Mouse (Mus musculus) neural tube, embryonic 15.5 days (tissue): Measurements from ENCODE around the gene Ctnnbl1. TPM values are rescaled to one million over a fixed set of nuclear protein-coding genes. Genes with fewer than 3 reads are reported as not detected.
A peak's percentile ranks its signal among the peaks of the same experiment; 100 is the strongest.

ENCODE experiments used
- ATAC-seq: fragments of 200-750 bp; cut with Nextera tagmentation; 2 replicates; pipeline ENCODE4 v1.8.0; 2017; ENCODE audit warnings: mild to moderate bottlenecking, moderate TSS enrichment, moderate library complexity; ENCODE audit not compliant: low FRiP score
- H3K27ac ChIP-seq: fragments of 300-500 bp; sonication (generic); replicated peaks from 2 replicates; pipeline ENCODE4 v1.5.1; 2015; ENCODE audit warnings: mild to moderate bottlenecking, inconsistent platforms
- H3K27me3 ChIP-seq: fragments of 300-500 bp; sonication (generic); replicated peaks from 2 replicates; pipeline ENCODE4 v1.6.1; 2015; ENCODE audit warnings: inconsistent platforms
- H3K36me3 ChIP-seq: fragments of 300-500 bp; sonication (generic); 2 replicates; pipeline ENCODE4 v1.6.1; 2015; ENCODE audit warnings: inconsistent platforms
- H3K4me1 ChIP-seq: fragments of 300-500 bp; sonication (generic); 2 replicates; pipeline ENCODE4 v1.6.1; 2015; ENCODE audit warnings: inconsistent platforms
- H3K4me2 ChIP-seq: fragments of 300-500 bp; sonication (generic); 2 replicates; pipeline ENCODE4 v1.6.1; 2015; ENCODE audit warnings: inconsistent platforms, mild to moderate bottlenecking, moderate library complexity
- H3K4me3 ChIP-seq: fragments of 300-500 bp; sonication (generic); replicated peaks from 2 replicates; pipeline ENCODE4 v1.5.1; 2015; ENCODE audit warnings: mild to moderate bottlenecking, inconsistent platforms
- H3K9ac ChIP-seq: fragments of 300-500 bp; sonication (generic); replicated peaks from 2 replicates; pipeline ENCODE4 v1.6.1; 2015; ENCODE audit warnings: mild to moderate bottlenecking, inconsistent platforms
- H3K9me3 ChIP-seq: fragments of 300-500 bp; sonication (generic); replicated peaks from 2 replicates; pipeline ENCODE4 v1.6.1; 2016; ENCODE audit warnings: inconsistent platforms
- WGBS: fragments of 180-500 bp; shearing (Covaris S2); methylation state at CpG from one replicate; pipeline ENCODE4 v1.1.7; 2015; ENCODE audit warnings: mixed read lengths; 5-methylcytosine and 5-hydroxymethylcytosine counted together
- polyA plus RNA-seq: library from polyadenylated mRNA; unstranded; fragments of >200 nt; fragmentation: Nextera tagmentation; extraction: Ambion mirVana; gene quantifications from 2 replicates; pipeline ENCODE4 v1.2.1, GENCODE M21; 2015

Gene Ctnnbl1
- polyA plus RNA-seq, 1 experiment from 2014 or later = 51.3 TPM

DNA sequence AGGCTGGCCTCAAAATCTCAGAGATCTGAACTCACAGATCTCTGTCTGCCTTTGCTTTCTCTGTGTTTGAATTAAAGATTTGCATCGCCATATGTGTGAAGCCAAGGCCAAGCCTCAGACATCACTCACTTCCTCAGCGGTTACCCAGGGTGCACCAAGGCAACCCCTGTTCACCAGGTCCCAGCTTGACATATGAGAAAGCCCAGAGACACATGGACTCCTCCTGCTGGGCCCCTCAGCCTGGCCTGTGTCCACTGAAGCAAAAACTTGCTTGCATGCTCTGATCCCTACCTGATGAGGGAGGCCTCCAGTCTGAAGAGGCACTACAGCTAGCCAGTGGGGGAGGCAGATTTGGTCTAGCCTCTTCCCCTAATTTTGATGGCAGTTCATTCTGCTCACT lies 63.1 kb downstream of the Ctnnbl1 start:
- H3K27me3 ChIP-seq = no peaks in the 10 kb centered on the region
- no peak for ATAC-seq
- H3K9ac ChIP-seq = no peak overlapping the region
- no peaks in the 10 kb centered on the region for H3K9me3 ChIP-seq
- H3K27ac ChIP-seq = peak overlapping the region; percentile 87
- H3K4me3 ChIP-seq = no peak overlapping the region
- peaks cover 52% of the 10 kb centered on the region for H3K4me1 ChIP-seq
- no peaks in the 10 kb centered on the region for H3K36me3 ChIP-seq
- WGBS = 80% methylated on average over 2 of the region's 2 CpGs
- no peak overlapping the region for H3K4me2 ChIP-seq

DNA sequence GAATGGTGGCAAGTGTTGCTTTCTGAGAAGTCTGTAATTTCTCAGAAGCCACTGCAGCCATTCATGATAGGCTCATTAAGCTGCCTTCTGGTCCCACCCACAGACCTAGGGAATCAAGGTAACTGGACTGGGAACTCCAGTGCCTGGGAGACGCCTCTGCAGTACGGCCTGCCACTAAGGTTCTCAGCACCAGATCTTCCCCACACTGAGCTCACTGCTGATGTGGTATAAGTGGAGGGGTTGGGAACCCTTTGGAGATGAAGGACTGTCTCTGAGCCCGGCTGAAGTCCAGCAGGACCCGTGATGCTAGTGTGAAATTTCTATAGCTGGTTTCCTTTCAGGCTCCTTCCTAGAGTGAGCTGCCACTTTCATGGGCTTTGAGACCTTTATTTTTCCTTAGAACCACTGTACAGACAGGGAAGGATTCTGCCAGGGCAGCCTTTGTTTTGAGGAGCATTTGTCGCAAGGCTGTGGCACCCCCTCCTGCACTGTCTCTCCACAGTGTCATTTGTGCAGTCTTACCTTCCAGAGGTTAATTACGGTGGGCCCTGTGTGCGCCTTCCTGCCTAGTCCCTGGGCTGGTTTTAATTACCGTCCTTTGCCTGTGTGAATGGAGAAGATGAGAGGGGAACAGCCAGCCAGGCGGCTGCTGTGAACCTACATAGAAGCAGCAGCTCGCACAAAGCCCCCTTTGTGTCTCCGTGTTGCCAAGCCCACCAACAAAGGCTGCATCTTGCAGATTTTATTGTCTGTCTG lies 63.7 kb downstream of the Ctnnbl1 start:
- WGBS = 9% methylated on average over 11 of the region's 11 CpGs
- Histone ChIP-seq H3K36me3 (no peaks in the 10 kb centered on the region), H3K4me1 (peaks cover 59% of the 10 kb centered on the region), H3K27ac (peak overlapping the region; percentile 87), H3K27me3 (no peaks in the 10 kb centered on the region), H3K4me2 (peak overlapping the region; percentile 35), H3K9ac (peak overlapping the region; percentile 11), H3K4me3 (no peak overlapping the region), H3K9me3 (no peaks in the 10 kb centered on the region)
- ATAC-seq = peak; percentile 77

DNA sequence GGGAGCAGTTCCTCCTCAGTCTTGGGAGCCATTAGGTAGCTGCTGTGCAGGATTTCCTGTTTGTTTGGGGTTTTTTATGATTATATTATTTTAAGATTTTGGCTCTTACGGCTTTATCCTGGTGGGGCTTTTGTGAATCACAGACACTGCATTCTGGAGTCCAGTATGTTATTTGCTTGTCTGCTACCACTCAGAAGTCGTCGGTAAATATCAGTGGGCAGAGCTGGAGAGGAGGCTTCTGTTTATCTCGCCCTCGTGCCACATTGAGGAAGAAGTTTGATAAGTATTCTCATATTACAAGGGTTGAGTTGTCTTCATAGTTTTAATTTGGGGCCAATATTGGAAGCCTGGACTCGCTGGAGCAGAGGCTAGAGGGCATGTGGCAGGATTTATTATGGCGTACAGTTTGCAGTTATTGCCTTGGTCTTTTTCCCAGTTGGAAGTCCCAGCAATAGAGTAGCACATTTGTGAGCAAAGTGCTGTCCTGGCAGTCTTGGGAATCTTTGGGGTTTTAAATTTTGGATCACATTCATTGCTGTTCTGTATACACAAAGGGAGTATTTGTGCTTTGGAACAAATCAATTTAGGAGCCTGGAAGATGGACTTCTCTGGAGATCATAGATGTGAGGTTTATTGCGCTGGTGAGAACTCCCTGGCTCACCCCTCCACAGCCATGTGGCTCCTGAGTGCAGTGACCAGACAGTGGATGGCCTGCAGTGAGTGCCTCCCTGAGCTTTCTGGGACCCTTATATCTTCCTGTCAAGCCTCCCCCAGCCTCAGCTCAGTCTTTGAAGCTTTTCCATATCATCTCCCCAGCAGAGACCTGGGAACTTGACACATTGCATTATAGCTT lies 64.5 kb downstream of the Ctnnbl1 start:
- peak overlapping the region; percentile 35 for H3K4me2 ChIP-seq
- H3K4me1 ChIP-seq = peaks cover 66% of the 10 kb centered on the region
- peak overlapping the region; percentile 87 for H3K27ac ChIP-seq
- no peak overlapping the region for H3K4me3 ChIP-seq
- H3K9me3 ChIP-seq = no peaks in the 10 kb centered on the region
- H3K36me3 ChIP-seq = no peaks in the 10 kb centered on the region
- peak overlapping the region; percentile 11; the same call in 1 of the 2 replicates for H3K9ac ChIP-seq
- WGBS = 7% methylated on average over 8 of the region's 8 CpGs
- no peaks in the 10 kb centered on the region for H3K27me3 ChIP-seq
- ATAC-seq = peak; percentile 74

DNA sequence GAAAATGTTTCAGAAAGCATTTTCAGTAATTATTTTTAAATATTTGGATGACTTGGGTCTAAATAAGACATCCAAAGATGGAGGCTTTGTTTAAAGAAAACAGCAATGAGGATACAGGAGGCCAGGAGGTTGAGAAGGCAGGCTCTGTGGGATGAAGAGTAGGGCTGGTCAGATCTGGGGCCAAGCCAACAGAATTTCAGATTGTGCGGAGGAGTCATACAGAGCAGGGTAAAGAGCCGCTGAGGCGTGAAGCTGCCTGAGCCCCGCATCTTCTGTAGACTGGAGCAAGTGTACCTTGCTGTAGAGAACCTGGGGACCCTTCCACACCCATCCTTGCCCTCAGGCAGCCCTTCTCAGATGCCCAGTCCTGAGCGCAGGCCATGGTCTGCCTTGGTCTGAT lies 65.5 kb downstream of the Ctnnbl1 start:
- H3K4me2 ChIP-seq = no peak overlapping the region
- no peaks in the 10 kb centered on the region for H3K9me3 ChIP-seq
- 77% methylated on average over 5 of the region's 5 CpGs for WGBS
- H3K36me3 ChIP-seq = no peaks in the 10 kb centered on the region
- H3K27ac ChIP-seq = peak overlapping the region; percentile 87
- H3K4me1 ChIP-seq = peaks cover 74% of the 10 kb centered on the region
- H3K27me3 ChIP-seq = no peaks in the 10 kb centered on the region
- H3K9ac ChIP-seq = no peak overlapping the region
- H3K4me3 ChIP-seq = no peak overlapping the region
- no peak for ATAC-seq

DNA sequence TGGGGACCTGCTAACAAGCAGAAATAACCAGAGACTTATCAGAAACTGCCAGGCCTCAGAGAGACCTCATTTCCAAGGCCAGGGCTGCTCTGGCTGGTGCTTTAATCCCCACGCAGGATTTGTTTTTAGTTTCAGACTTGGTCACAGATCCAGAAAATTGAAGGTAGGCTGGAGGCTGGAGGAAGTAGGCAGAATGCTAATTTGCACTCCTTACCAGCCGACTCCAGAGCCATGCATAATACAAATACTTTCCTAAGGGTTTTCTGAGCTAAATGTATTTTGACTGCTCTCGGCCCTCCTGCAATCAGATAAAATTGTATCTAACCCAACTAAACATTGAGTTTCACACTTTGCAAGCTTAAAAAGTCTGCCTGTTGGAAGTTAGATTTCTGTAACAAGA lies 67.2 kb downstream of the Ctnnbl1 start:
- H3K4me1 ChIP-seq = peaks cover 85% of the 10 kb centered on the region
- H3K4me2 ChIP-seq = no peak overlapping the region
- peak overlapping the region; percentile 74 for H3K27ac ChIP-seq
- H3K9me3 ChIP-seq = no peaks in the 10 kb centered on the region
- H3K27me3 ChIP-seq = no peaks in the 10 kb centered on the region
- WGBS = 64% methylated on average over 3 of the region's 3 CpGs
- no peak for ATAC-seq
- no peak overlapping the region for H3K9ac ChIP-seq
- no peaks in the 10 kb centered on the region for H3K36me3 ChIP-seq
- H3K4me3 ChIP-seq = no peak overlapping the region

DNA sequence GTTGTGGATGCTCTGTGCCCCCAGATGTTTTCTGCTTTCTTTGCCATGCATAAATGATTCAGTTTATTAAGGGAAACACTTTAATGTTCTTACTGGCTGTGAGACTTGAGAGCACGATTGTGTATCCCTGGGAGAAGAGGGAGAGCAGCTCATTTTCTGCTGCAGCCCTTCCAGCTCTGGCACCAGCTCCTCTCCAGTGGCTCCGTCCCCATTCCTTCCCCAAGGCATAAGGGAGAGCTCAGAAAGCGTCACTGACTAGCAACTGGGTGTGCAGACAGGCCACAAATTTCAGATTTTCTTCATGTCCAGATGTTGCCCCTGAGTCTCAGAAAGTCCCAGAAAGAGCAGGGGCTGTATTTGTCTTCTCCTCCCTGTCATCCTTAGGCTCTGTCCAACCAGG lies 67.9 kb downstream of the Ctnnbl1 start:
- Histone ChIP-seq H3K27me3 (no peaks in the 10 kb centered on the region), H3K9me3 (no peaks in the 10 kb centered on the region), H3K27ac (peak overlapping the region; percentile 74), H3K36me3 (peaks cover 4% of the 10 kb centered on the region; the same call in 1 of the 2 replicates), H3K9ac (no peak overlapping the region), H3K4me1 (peaks cover 84% of the 10 kb centered on the region), H3K4me2 (no peak overlapping the region), H3K4me3 (no peak overlapping the region)
- 31% methylated on average over 3 of the region's 3 CpGs for WGBS
- no peak for ATAC-seq

DNA sequence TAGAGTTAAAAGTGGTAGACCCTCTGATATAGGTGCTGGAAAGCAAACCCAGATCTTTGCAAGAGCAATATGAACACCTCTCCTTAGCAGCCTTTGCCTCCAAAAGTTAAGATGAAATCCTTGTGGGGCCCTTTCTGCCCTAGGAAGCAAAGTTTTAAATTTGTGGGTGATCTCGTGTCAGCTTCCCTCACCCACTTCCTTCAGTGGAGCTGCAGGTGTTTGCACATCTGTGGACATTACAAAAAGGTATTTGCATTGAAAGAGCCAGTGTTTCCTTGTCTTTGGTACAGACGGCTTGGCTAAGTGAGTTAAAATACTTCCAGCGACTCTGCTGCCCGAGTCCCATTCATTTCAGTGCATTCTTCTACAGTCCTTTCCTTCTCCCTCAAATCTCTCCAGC lies 69.9 kb downstream of the Ctnnbl1 start:
- H3K4me1 ChIP-seq = peaks cover 64% of the 10 kb centered on the region
- H3K4me2 ChIP-seq = no peak overlapping the region
- H3K9me3 ChIP-seq = no peaks in the 10 kb centered on the region
- H3K27ac ChIP-seq = peak overlapping the region; percentile 67
- no peak for ATAC-seq
- H3K4me3 ChIP-seq = no peak overlapping the region
- no peaks in the 10 kb centered on the region for H3K27me3 ChIP-seq
- peaks cover 6% of the 10 kb centered on the region; the same call in 1 of the 2 replicates for H3K36me3 ChIP-seq
- WGBS = 71% methylated on average over 4 of the region's 4 CpGs
- no peak overlapping the region for H3K9ac ChIP-seq

DNA sequence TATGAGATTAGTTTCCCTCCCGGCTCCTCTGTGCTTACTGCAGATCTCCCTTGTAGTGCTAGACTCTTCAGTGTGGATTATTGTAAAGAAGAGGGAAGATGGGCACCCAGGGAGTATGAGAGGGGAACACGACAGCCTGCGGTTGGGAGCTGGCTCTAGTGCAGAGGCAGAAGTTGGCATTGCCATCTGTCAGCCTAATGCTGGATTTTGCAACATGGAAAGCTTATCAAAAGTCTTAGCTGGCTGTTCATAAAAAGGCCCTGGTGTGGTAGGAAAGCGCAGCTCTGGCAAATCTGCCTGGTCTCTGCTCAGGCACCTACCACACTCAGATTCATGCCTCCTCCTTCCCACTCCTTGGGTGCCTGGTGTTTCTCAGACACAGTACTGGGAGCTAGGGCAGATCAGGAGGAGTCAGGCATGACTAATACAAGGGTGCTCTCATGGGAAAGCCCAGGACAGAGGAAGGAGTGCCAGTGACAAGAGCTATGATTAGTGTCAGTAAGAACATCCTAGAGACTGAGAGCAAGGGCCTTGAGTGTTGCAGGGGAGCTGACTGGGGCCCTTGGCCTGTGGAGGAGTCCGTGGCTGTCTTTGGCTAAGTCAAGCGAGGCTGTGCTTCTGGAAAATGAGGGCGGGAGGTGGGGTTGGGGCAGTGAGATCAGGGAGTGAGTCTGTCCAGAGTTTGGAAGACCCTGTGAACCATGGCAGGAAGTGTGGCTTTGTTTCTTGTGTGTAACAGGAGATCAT lies 70.6 kb downstream of the Ctnnbl1 start:
- Histone ChIP-seq H3K9ac (no peak overlapping the region), H3K9me3 (no peaks in the 10 kb centered on the region), H3K4me3 (no peak overlapping the region), H3K4me1 (peaks cover 57% of the 10 kb centered on the region), H3K27me3 (no peaks in the 10 kb centered on the region), H3K27ac (peak overlapping the region; percentile 67), H3K4me2 (no peak overlapping the region), H3K36me3 (peaks cover 13% of the 10 kb centered on the region)
- WGBS = 58% methylated on average over 7 of the region's 7 CpGs
- no peak for ATAC-seq

DNA sequence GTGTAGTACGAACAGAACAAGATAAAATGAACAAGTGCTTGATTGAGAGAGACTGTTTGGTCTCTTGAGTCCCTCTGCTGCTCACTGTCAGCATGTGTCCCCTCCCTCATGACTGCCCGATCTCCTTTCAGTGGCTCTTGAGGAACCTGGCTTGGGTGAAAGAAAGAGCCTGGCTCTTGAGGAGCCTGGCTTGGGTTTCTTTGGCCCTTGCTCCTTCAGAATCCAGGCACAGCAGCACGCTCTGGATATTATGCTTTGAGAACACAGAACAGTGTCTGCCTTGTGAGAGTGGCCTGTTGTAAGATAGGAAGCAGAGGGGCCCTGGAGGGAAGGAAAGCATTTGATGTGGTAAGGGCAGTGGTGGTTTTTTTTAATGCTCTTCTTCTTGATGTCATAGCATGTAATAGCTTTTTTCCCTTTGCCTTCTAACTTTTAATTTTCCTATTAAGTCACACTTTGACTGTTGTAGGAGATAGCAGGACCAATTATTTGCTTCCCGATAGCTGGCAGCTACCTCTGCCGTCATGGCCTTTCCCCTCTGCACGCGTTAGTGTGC lies 71.2 kb downstream of the Ctnnbl1 start:
- no peak overlapping the region for H3K9ac ChIP-seq
- no peak for ATAC-seq
- peaks cover 54% of the 10 kb centered on the region for H3K4me1 ChIP-seq
- H3K36me3 ChIP-seq = peaks cover 13% of the 10 kb centered on the region
- no peaks in the 10 kb centered on the region for H3K27me3 ChIP-seq
- no peaks in the 10 kb centered on the region for H3K9me3 ChIP-seq
- H3K27ac ChIP-seq = peak overlapping the region; percentile 67
- 74% methylated on average over 7 of the region's 7 CpGs for WGBS
- no peak overlapping the region for H3K4me3 ChIP-seq
- no peak overlapping the region for H3K4me2 ChIP-seq

DNA sequence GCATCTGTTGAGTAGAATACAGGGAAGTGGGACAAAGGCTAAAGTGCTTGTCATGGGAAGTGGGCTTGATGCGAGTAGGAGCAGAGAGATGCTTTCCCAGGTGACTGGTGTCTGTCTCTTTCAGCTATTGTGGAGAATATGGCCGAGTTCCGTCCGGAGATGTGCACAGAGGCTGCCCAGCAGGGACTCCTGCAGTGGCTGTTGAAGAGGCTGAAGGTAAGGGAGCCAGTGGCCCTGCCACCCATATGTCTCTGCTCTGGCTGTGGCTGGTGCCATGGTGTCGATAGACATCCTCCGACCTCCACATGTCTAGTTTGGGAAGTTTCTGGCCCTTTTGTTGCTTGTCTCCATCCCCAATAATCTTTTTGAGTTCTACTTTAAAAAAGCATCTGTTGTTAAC lies 72.1 kb downstream of the Ctnnbl1 start:
- H3K27ac ChIP-seq = no peak overlapping the region
- no peaks in the 10 kb centered on the region for H3K9me3 ChIP-seq
- ATAC-seq = no peak
- H3K9ac ChIP-seq = no peak overlapping the region
- H3K27me3 ChIP-seq = no peaks in the 10 kb centered on the region
- peaks cover 50% of the 10 kb centered on the region for H3K4me1 ChIP-seq
- peaks cover 13% of the 10 kb centered on the region for H3K36me3 ChIP-seq
- no peak overlapping the region for H3K4me2 ChIP-seq
- 93% methylated on average over 6 of the region's 6 CpGs for WGBS
- H3K4me3 ChIP-seq = no peak overlapping the region

DNA sequence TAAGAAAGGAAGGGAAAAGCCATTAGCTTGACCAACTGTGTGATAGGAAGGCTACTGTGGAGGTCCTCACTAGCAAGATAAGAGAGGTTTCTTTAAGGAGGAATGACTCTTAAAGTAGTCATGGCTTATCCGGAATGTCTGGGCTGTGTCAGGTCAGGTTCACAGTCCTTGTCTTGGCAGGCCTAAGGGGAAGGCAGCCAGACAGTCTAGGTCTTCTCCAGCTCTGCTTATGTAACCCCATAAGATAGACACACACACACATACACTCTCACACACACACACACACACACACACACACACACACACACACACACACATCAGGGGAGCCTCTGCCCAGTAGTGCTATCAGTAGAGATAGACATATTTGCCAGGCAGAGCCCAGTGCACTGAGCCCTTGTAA lies 73.5 kb downstream of the Ctnnbl1 start:
- peaks cover 13% of the 10 kb centered on the region for H3K36me3 ChIP-seq
- no peak overlapping the region for H3K9ac ChIP-seq
- WGBS = 100% methylated on average over 1 of the region's 1 CpGs
- H3K27me3 ChIP-seq = no peaks in the 10 kb centered on the region
- ATAC-seq = no peak
- no peak overlapping the region for H3K27ac ChIP-seq
- H3K9me3 ChIP-seq = no peaks in the 10 kb centered on the region
- no peak overlapping the region for H3K4me2 ChIP-seq
- peaks cover 39% of the 10 kb centered on the region for H3K4me1 ChIP-seq
- H3K4me3 ChIP-seq = no peak overlapping the region
